In genomic region chr6:29117417-29118104, GRCm38 (mm10) we compare ENCODE assay signal across 10 mouse cellular contexts. TPM values are rescaled to one million over a fixed set of nuclear protein-coding genes. Genes with fewer than 3 reads are reported as not detected.
DNase-seq lines count a peak whose midpoint lies in the region; ATAC-seq lines count a peak whose summit lies in the region.
"Had no signal": no experiment of that assay in that cellular context is flagged by ENCODE, and none has a peak within 500 bp of the region (broad histone marks: within the 10 kb centered on the region; RNA-seq: fewer than 3 reads in every experiment).

No protein-coding gene starts in this region.

- WGBS in kidney, embryonic 14.5 days: 56% methylated on average over 7 of the region's 7 CpGs
- 35% methylated on average over 7 of the region's 7 CpGs for WGBS in neural tube, embryonic 15.5 days
- 81% methylated on average over 7 of the region's 7 CpGs for WGBS in forebrain, embryonic 12.5 days

- no peak overlapping the region for H3K4me3 ChIP-seq in kidney, embryonic 14.5 days (ENCODE audit: low read length)
- no peak overlapping the region for H3K4me3 ChIP-seq in neural tube, embryonic 15.5 days (replicated peaks)
- no peak overlapping the region for H3K4me3 ChIP-seq in forebrain, embryonic 12.5 days (replicated peaks)
- H3K4me3 ChIP-seq: neural tube, embryonic 12.5 days had no signal

- H3K4me2 ChIP-seq in kidney, embryonic 14.5 days (replicated peaks; ENCODE audit: low read depth, low read length): no peak overlapping the region
- H3K4me2 ChIP-seq in neural tube, embryonic 15.5 days: no peak overlapping the region
- no peak overlapping the region for H3K4me2 ChIP-seq in forebrain, embryonic 12.5 days
- H3K4me2 ChIP-seq: neural tube, embryonic 12.5 days had no signal

- no peaks in the 10 kb centered on the region for H3K4me1 ChIP-seq in kidney, embryonic 14.5 days (ENCODE audit: control insufficient read depth, insufficient read depth, low read length)
- 0 out of 2 replicates have a peak, but pooled peaks cover 4% of the 10 kb centered on the region for H3K4me1 ChIP-seq in neural tube, embryonic 15.5 days
- H3K4me1 ChIP-seq in forebrain, embryonic 12.5 days: peaks cover 8% of the 10 kb centered on the region; the same call in 1 of the 2 replicates
- H3K4me1 ChIP-seq: neural tube, embryonic 12.5 days had no signal

- no peak overlapping the region for H3K9ac ChIP-seq in kidney, embryonic 14.5 days (ENCODE audit: low read depth, low read length)
- H3K9ac ChIP-seq in neural tube, embryonic 15.5 days (replicated peaks): no peak overlapping the region
- no peak overlapping the region for H3K9ac ChIP-seq in forebrain, embryonic 12.5 days
- H3K9ac ChIP-seq: neural tube, embryonic 12.5 days had no signal

- H3K27me3 ChIP-seq in kidney, embryonic 14.5 days (ENCODE audit: control insufficient read depth, insufficient read depth, low read length): no peaks in the 10 kb centered on the region
- H3K27me3 ChIP-seq in neural tube, embryonic 15.5 days (replicated peaks): no peaks in the 10 kb centered on the region
- H3K27me3 ChIP-seq in forebrain, embryonic 12.5 days: no peaks in the 10 kb centered on the region
- H3K27me3 ChIP-seq: neural tube, embryonic 12.5 days had no signal

- DNase-seq in kidney, adult 11 months: peak; percentile 80
- peak; percentile 44 for DNase-seq in adrenal gland, adult 2 months
- peak; percentile 85 for DNase-seq in gastrocnemius, postnatal 14 days
- DNase-seq in kidney, postnatal 4 days: peak; percentile 37 to 64
- no peak for DNase-seq in thymus, postnatal 14 days

- no peak overlapping the region for H3K27ac ChIP-seq in kidney, embryonic 14.5 days (ENCODE audit: low read depth, low read length)
- H3K27ac ChIP-seq in neural tube, embryonic 15.5 days (replicated peaks): no peak overlapping the region
- no peak overlapping the region for H3K27ac ChIP-seq in forebrain, embryonic 12.5 days
- H3K27ac ChIP-seq: neural tube, embryonic 12.5 days had no signal

- H3K9me3 ChIP-seq in kidney, embryonic 14.5 days (ENCODE audit: control insufficient read depth, low read length): no peaks in the 10 kb centered on the region
- H3K9me3 ChIP-seq in neural tube, embryonic 15.5 days (replicated peaks): no peaks in the 10 kb centered on the region
- H3K9me3 ChIP-seq in forebrain, embryonic 12.5 days: 0 out of 2 replicates have a peak, but pooled peaks cover under 1% of the 10 kb centered on the region
- H3K9me3 ChIP-seq: neural tube, embryonic 12.5 days had no signal

- intact Hi-C loops in gastrocnemius, postnatal 14 days (cut with DNase I; ENCODE audit: low total_unique reads): no loop called here

- no peak for ATAC-seq in kidney, embryonic 14.5 days (ENCODE audit: low FRiP score, low TSS enrichment)
- ATAC-seq in neural tube, embryonic 15.5 days (ENCODE audit: low FRiP score): peak; percentile 57; the same call in 1 of the 2 replicates
- ATAC-seq in forebrain, embryonic 12.5 days (ENCODE audit: low FRiP score): no peak

- no peaks in the 10 kb centered on the region for H3K36me3 ChIP-seq in kidney, embryonic 14.5 days (ENCODE audit: control insufficient read depth, insufficient read depth, low read length)
- H3K36me3 ChIP-seq in neural tube, embryonic 15.5 days: no peaks in the 10 kb centered on the region
- H3K36me3 ChIP-seq in forebrain, embryonic 12.5 days (replicated peaks): no peaks in the 10 kb centered on the region
- H3K36me3 ChIP-seq: neural tube, embryonic 12.5 days had no signal

RNA-seq across cellular contexts. Expression of gene Rbm28, which starts 47.2 kb away (rescaled TPM):
- 65.1 and 65.8 TPM in 2 replicates for polyA plus RNA-seq in kidney, embryonic 14.5 days (2014; fragmentation: Nextera tagmentation; extraction: Ambion mirVana)
- total RNA-seq in adrenal gland, adult 2 months (2021): 10 to 100 TPM; 25.9 to 33.6 TPM
- 2.3 and 2.4 TPM in 2 replicates for polyA plus RNA-seq in adrenal gland, adult 2 months (2012; rRNA removed)
- total RNA-seq in gastrocnemius, postnatal 14 days (2021): 10 to 100 TPM; 13.6 to 13.8 TPM
- polyA plus RNA-seq in neural tube, embryonic 15.5 days (2015; fragmentation: Nextera tagmentation; extraction: Ambion mirVana): 38.2 and 41.1 TPM in 2 replicates
- 62.9 and 67.6 TPM in 2 replicates for polyA plus RNA-seq in forebrain, embryonic 12.5 days (2016; fragmentation: Nextera tagmentation; extraction: Ambion mirVana)

RNA-seq across cellular contexts. Expression of gene Lep, which starts 57.5 kb away (rescaled TPM):
- not detected in 2 replicates for polyA plus RNA-seq in kidney, embryonic 14.5 days (2014; fragmentation: Nextera tagmentation; extraction: Ambion mirVana)
- total RNA-seq in adrenal gland, adult 2 months (2021): 10 to 100 TPM in 1 of 2 experiments, 1 to 10 TPM in 1; 3.5 to 17.4 TPM
- polyA plus RNA-seq in adrenal gland, adult 2 months (2012; rRNA removed): 7.7 and 11.9 TPM in 2 replicates
- under 1 TPM; 0.16 to 0.51 TPM for total RNA-seq in gastrocnemius, postnatal 14 days (2021)
- not detected in 2 replicates for polyA plus RNA-seq in neural tube, embryonic 15.5 days (2015; fragmentation: Nextera tagmentation; extraction: Ambion mirVana)
- not detected in 2 replicates for polyA plus RNA-seq in forebrain, embryonic 12.5 days (2016; fragmentation: Nextera tagmentation; extraction: Ambion mirVana)
- polyA plus RNA-seq: heart, embryonic 14.5 days; neural tube, embryonic 12.5 days had no signal

Comparison
In these comparisons a context has a peak if more than half of its experiments do, and no peak if none do; other contexts are left out.
1. RNA of gene Rbm28, which starts 47.2 kb away (polyA plus RNA-seq): 65.1 to 65.8 TPM in kidney, embryonic 14.5 days, 62.9 to 67.6 TPM in forebrain, embryonic 12.5 days and 38.2 to 41.1 TPM in neural tube, embryonic 15.5 days; 2.3 to 2.4 TPM in adrenal gland, adult 2 months; every median in the first group is over 10 times any median in the second.